Mouse (Mus musculus): ENCODE data around the gene Trit1.

GRCm38 (mm10) chr4:123093064-123093776 lies 76.8 kb downstream of the Trit1 start:
- TF ChIP-seq POLR2A (IDR thresholded peaks at IDR 0.05; ENCODE audit: insufficient read depth, low read depth, low read length) (no peak), CTCF (IDR thresholded peaks at IDR 0.05) (no peak)

Measured in heart, adult 2 months (tissue).